Mouse (Mus musculus) heart, embryonic 11.5 days (tissue): ENCODE measurements around the gene AC140267.1. TPM values are rescaled to one million over a fixed set of nuclear protein-coding genes. Genes with fewer than 3 reads are reported as not detected.
A peak's percentile ranks its signal among the peaks of the same experiment; 100 is the strongest.

Source experiments
- ATAC-seq: fragments of 200-750 bp; cut with Nextera tagmentation; replicated peaks from 2 replicates; pipeline ENCODE4 v1.8.0; 2017; ENCODE audit warnings: moderate library complexity; ENCODE audit not compliant: insufficient number of reproducible peaks, low FRiP score, low TSS enrichment
- H3K27ac ChIP-seq: fragments of 300-500 bp; sonication (generic); 2 replicates; pipeline ENCODE4 v1.5.1; 2014; ENCODE audit warnings: mild to moderate bottlenecking, low read depth, low read length
- H3K27me3 ChIP-seq: fragments of 300-500 bp; sonication (generic); 2 replicates; pipeline ENCODE4 v1.6.1; 2014; ENCODE audit warnings: mild to moderate bottlenecking, low read length, mixed read lengths; ENCODE audit not compliant: control insufficient read depth, insufficient read depth
- H3K36me3 ChIP-seq: fragments of 300-500 bp; sonication (generic); 2 replicates; pipeline ENCODE4 v1.6.1; 2014; ENCODE audit warnings: mild to moderate bottlenecking, low read length, moderate library complexity, mixed read lengths; ENCODE audit not compliant: control insufficient read depth, insufficient read depth
- H3K4me1 ChIP-seq: fragments of 300-500 bp; sonication (generic); 2 replicates; pipeline ENCODE4 v1.6.1; 2014; ENCODE audit warnings: low read length; ENCODE audit not compliant: control insufficient read depth, insufficient read depth
- H3K4me2 ChIP-seq: fragments of 300-500 bp; sonication (generic); 2 replicates; pipeline ENCODE4 v1.6.1; 2014; ENCODE audit warnings: mild to moderate bottlenecking, moderate library complexity
- H3K4me3 ChIP-seq: fragments of 300-500 bp; sonication (generic); 2 replicates; pipeline ENCODE4 v1.5.1; 2014; ENCODE audit warnings: low read depth, low read length
- H3K9ac ChIP-seq: fragments of 300-500 bp; sonication (generic); 2 replicates; pipeline ENCODE4 v1.6.1; 2014; ENCODE audit warnings: mild to moderate bottlenecking, low read depth, low read length, moderate library complexity
- H3K9me3 ChIP-seq: fragments of 300-500 bp; sonication (generic); replicated peaks from 2 replicates; pipeline ENCODE4 v1.6.1; 2016; ENCODE audit warnings: low read length; ENCODE audit not compliant: control insufficient read depth
- WGBS: fragments of 180-500 bp; shearing (Covaris S2); extraction: QIAGEN DNeasy Blood & Tissue Kit; methylation state at CpG from one replicate; pipeline ENCODE4 v1.1.7; 2014; ENCODE audit not compliant: insufficient replicate concordance; 5-methylcytosine and 5-hydroxymethylcytosine counted together
- polyA plus RNA-seq: library from polyadenylated mRNA; unstranded; fragments of >200 nt; fragmentation: Nextera tagmentation; extraction: Ambion mirVana; gene quantifications from 2 replicates; pipeline ENCODE4 v1.2.1, GENCODE M21; 2014

Gene AC140267.1
- polyA plus RNA-seq, 1 experiment from 2014 or later, result not detected

- WGBS, result 82% methylated on average over 3 of the region's 3 CpGs
- no peak for ATAC-seq
These were observed 29.5 kb upstream of the AC140267.1 start for GRCm38 (mm10) chr15:80206057-80206565.

GRCm38 (mm10) chr15:80208446-80208845, 27.2 kb upstream of the AC140267.1 start:
- H3K4me2 ChIP-seq, result no peak overlapping the region
- H3K36me3 ChIP-seq, result peaks cover 3% of the 10 kb centered on the region; the same call in 1 of the 2 replicates
- H3K9ac ChIP-seq, result no peak overlapping the region
- no peaks in the 10 kb centered on the region for H3K27me3 ChIP-seq
- no peaks in the 10 kb centered on the region for H3K9me3 ChIP-seq
- no peak overlapping the region for H3K27ac ChIP-seq
- ATAC-seq, result no peak
- no peak overlapping the region for H3K4me3 ChIP-seq
- 35% methylated on average over 4 of the region's 4 CpGs for WGBS
- H3K4me1 ChIP-seq, result no peaks in the 10 kb centered on the region

More at GRCm38 (mm10) chr15:80206057-80206565, 29.5 kb upstream of the AC140267.1 start:
- Histone ChIP-seq H3K9me3 (no peaks in the 10 kb centered on the region), H3K4me2 (no peak overlapping the region), H3K36me3 (no peaks in the 10 kb centered on the region), H3K27me3 (no peaks in the 10 kb centered on the region), H3K4me3 (no peak overlapping the region), H3K27ac (no peak overlapping the region), H3K9ac (no peak overlapping the region), H3K4me1 (no peaks in the 10 kb centered on the region)

DNA sequence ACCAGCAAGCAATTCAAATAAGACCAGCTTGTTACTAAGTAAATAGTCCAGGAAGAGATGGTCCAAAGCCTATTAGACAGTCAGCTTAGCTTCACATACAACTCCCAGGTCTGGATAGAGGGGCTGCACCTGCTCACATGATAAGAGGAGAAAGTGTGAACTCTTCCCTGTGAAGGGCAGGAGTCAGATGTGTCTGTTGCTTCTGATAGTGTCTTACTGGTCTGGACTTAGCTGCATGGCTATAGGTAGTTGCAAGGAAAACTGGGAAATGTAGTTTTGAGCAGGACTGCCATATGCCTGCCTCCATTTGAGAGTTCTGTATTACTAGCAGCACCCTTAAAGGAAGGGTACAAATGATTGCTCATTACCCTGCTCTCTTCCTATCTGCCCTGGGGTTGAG, 21.9 kb upstream of the AC140267.1 start:
- no peak for ATAC-seq
- no peak overlapping the region for H3K9ac ChIP-seq

GRCm38 (mm10) chr15:80215716-80216479, 19.7 kb upstream of the AC140267.1 start:
- Histone ChIP-seq H3K4me2 (no peak overlapping the region), H3K36me3 (peaks cover 3% of the 10 kb centered on the region; the same call in 1 of the 2 replicates), H3K27ac (no peak overlapping the region), H3K9ac (no peak overlapping the region), H3K4me1 (no peaks in the 10 kb centered on the region), H3K4me3 (no peak overlapping the region), H3K27me3 (no peaks in the 10 kb centered on the region), H3K9me3 (no peaks in the 10 kb centered on the region)
- WGBS, result 15% methylated on average over 10 of the region's 10 CpGs
- ATAC-seq, result 0 out of 2 replicates have a peak, but pooled peaks have one; percentile 16

More for the DNA sequence above, 21.9 kb upstream of the AC140267.1 start:
- Histone ChIP-seq H3K4me2 (no peak overlapping the region), H3K4me3 (no peak overlapping the region), H3K36me3 (peaks cover 3% of the 10 kb centered on the region; the same call in 1 of the 2 replicates), H3K27ac (no peak overlapping the region), H3K9me3 (no peaks in the 10 kb centered on the region), H3K27me3 (no peaks in the 10 kb centered on the region), H3K4me1 (no peaks in the 10 kb centered on the region)

- no peak for ATAC-seq
- Histone ChIP-seq H3K4me1 (no peaks in the 10 kb centered on the region), H3K9ac (no peak overlapping the region), H3K4me3 (no peak overlapping the region), H3K9me3 (no peaks in the 10 kb centered on the region), H3K27ac (no peak overlapping the region), H3K4me2 (no peak overlapping the region), H3K27me3 (no peaks in the 10 kb centered on the region), H3K36me3 (peaks cover 3% of the 10 kb centered on the region; the same call in 1 of the 2 replicates)
- WGBS, result 61% methylated on average over 9 of the region's 9 CpGs
These were observed 19.2 kb upstream of the AC140267.1 start for GRCm38 (mm10) chr15:80216480-80216820.

GRCm38 (mm10) chr15:80217476-80217875, 18.2 kb upstream of the AC140267.1 start:
- no peak overlapping the region for H3K27ac ChIP-seq
- H3K36me3 ChIP-seq, result no peaks in the 10 kb centered on the region
- WGBS, result 82% methylated on average over 10 of the region's 10 CpGs
- no peaks in the 10 kb centered on the region for H3K4me1 ChIP-seq
- H3K4me3 ChIP-seq, result no peak overlapping the region
- H3K9me3 ChIP-seq, result no peaks in the 10 kb centered on the region
- H3K4me2 ChIP-seq, result no peak overlapping the region
- no peaks in the 10 kb centered on the region for H3K27me3 ChIP-seq
- no peak for ATAC-seq
- H3K9ac ChIP-seq, result no peak overlapping the region

- Histone ChIP-seq H3K9me3 (no peaks in the 10 kb centered on the region), H3K4me3 (no peak overlapping the region), H3K4me1 (peaks cover 7% of the 10 kb centered on the region), H3K27ac (no peak overlapping the region), H3K36me3 (no peaks in the 10 kb centered on the region), H3K4me2 (peak overlapping the region; percentile 23), H3K27me3 (no peaks in the 10 kb centered on the region), H3K9ac (no peak overlapping the region)
- 27% methylated on average over 14 of the region's 14 CpGs for WGBS
- ATAC-seq, result no peak
These were observed 16.4 kb upstream of the AC140267.1 start for GRCm38 (mm10) chr15:80219211-80219610.

DNA sequence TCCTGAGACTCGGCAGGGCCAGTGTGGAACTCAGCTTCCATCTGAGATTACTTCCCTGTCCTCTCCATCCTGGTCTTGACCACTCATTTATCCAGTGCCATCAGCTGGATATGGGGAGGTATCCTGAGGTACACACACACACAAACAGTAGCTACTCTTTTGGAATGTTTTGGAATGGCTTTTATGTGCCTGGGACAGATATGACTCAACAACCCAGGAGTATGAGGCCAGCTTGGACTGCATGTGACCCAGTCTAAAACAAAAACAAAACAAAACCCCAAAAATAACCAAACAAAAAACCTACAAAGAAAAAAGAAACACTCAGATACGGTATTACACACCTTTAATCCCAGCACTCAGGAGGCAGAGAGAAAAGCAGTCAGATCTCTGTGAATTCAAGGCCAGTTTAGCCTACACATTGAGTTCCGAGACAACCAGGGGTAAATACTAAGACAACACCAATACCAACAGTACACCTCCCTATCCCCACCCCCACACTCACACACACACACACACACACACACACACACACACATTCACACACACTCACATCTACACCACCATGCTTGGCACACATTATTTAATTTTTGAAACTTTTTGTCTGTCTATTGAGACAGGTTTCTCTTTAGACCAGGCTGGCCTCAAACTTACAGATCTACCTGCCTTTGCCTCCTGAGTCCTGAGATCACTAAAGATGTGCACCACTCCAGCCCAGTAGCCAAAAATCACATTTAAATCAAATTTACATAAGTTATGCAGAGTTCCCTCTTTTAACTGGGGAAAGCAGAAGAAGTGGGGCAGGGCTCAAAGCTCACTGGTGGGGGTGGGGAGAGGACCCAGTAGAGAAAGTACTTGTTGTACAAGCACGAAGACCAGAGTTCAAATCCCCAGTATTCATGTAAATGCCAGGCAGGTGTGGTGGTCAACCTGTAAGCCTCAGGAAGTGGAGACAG, 15.7 kb upstream of the AC140267.1 start:
- Histone ChIP-seq H3K27me3 (no peaks in the 10 kb centered on the region), H3K4me3 (no peak overlapping the region), H3K9me3 (no peaks in the 10 kb centered on the region), H3K4me2 (peak overlapping the region; percentile 23), H3K27ac (no peak overlapping the region), H3K36me3 (no peaks in the 10 kb centered on the region), H3K9ac (no peak overlapping the region), H3K4me1 (peaks cover 7% of the 10 kb centered on the region)
- ATAC-seq, result no peak
- WGBS, result 60% methylated on average over 4 of the region's 4 CpGs
